Mouse (Mus musculus) myocyte (in vitro differentiated cells): ENCODE data around the gene Slc11a2.
A peak's percentile ranks its signal among the peaks of the same experiment; 100 is the strongest.

Experiments used
- CEBPB ChIP-seq: IDR thresholded peaks from 2 replicates; pipeline ENCODE4 v1.6.1; 2011; ENCODE audit warnings: mild to moderate bottlenecking, moderate library complexity; ENCODE audit not compliant: poor library complexity, insufficient read depth, severe bottlenecking
- E2F4 ChIP-seq: IDR thresholded peaks from one replicate; pipeline ENCODE4 v1.6.1; 2011; ENCODE audit warnings: mild to moderate bottlenecking, control low read depth, moderate library complexity; ENCODE audit not compliant: insufficient read depth
- MAX ChIP-seq: IDR thresholded peaks from one replicate; pipeline ENCODE4 v1.6.1; 2011; ENCODE audit warnings: low read depth, mild to moderate bottlenecking, control low read depth
- MYOD1 ChIP-seq, 3 experiments: IDR thresholded peaks; one replicate each; pipeline ENCODE4 v1.6.1; 2011; ENCODE audit warnings: control low read depth in 2 of 3, low read depth in 2 of 3, mild to moderate bottlenecking in 2 of 3, moderate library complexity in 1 of 3; ENCODE audit not compliant: insufficient read length in 2 of 3, control insufficient read depth in 1 of 3
- MYOG ChIP-seq, 3 experiments: IDR thresholded peaks; one replicate each; pipeline ENCODE4 v1.6.1; 2011; ENCODE audit warnings: control low read depth in 2 of 3, low read depth in 2 of 3, mild to moderate bottlenecking in 2 of 3; ENCODE audit not compliant: insufficient read length in 2 of 3, control insufficient read depth in 1 of 3, insufficient read depth in 1 of 3
- POLR2A ChIP-seq: IDR thresholded peaks from one replicate; pipeline ENCODE4 v1.6.1; 2011; ENCODE audit warnings: low read depth, mild to moderate bottlenecking, control low read depth, moderate library complexity; ENCODE audit not compliant: insufficient read length
- POLR2AphosphoS2 ChIP-seq: IDR thresholded peaks from one replicate; pipeline ENCODE4 v1.6.1; 2011; ENCODE audit warnings: low read depth, control low read depth; ENCODE audit not compliant: insufficient read length
- SRF ChIP-seq: IDR thresholded peaks from one replicate; pipeline ENCODE4 v1.6.1; 2011; ENCODE audit warnings: low read depth; ENCODE audit not compliant: control insufficient read depth, insufficient read length
- TCF12 ChIP-seq: IDR thresholded peaks from one replicate; pipeline ENCODE4 v1.6.1; 2011; ENCODE audit warnings: mild to moderate bottlenecking, control low read depth; ENCODE audit not compliant: poor library complexity, insufficient read depth, severe bottlenecking
- TCF3 ChIP-seq: IDR thresholded peaks from one replicate; pipeline ENCODE4 v1.6.1; 2011; ENCODE audit warnings: low read depth, control low read depth; ENCODE audit not compliant: insufficient read length
- USF1 ChIP-seq: IDR thresholded peaks from one replicate; pipeline ENCODE4 v1.6.1; 2011; ENCODE audit warnings: low read depth, mild to moderate bottlenecking, control low read depth, moderate library complexity

DNA sequence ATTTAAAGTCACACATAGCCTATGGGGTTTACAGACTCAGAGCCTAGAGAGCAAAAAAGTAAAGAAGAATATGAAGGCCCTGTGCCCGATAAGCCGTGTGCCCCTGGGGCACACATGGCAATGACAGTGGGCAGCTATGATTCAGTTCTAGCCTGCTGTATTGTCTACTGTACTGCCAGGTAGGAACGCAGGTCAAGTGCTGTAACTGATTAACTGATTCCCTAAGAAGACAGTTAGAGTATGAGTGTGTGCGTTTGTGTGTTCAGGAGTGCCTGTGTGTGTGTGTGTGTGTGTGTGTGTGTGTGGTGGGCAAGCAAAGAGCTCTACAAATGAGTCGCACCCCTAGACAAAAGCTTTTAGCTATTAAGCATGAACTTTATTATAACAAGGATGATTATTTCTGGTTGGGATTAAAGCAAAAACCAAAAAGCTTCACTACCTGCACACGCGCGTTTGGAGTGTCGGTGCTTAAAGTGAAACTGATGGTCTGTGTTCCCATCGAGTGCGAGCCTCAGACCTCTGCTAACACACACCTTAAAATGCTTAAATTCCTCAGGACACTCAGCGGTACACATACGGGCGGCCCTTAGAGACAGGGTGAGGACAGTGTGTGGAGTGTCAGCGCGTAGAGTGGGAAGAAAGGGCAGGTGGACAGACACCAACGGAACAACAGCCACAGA, 37.2 kb downstream of the Slc11a2 start:
- no peak for TF ChIP-seq E2F4
- TF ChIP-seq POLR2A = no peak
- no peak for TF ChIP-seq USF1
- TF ChIP-seq MAX = no peak
- TF ChIP-seq MYOD1 (IDR thresholded peaks at IDR 0.05; ENCODE audit: control insufficient read depth in 1 of 3, insufficient read length in 2 of 3, low read depth in 2 of 3) = no peak
- no peak for TF ChIP-seq TCF12
- TF ChIP-seq MYOG (IDR thresholded peaks at IDR 0.05; ENCODE audit: control insufficient read depth in 1 of 3, insufficient read depth in 1 of 3, insufficient read length in 2 of 3, low read depth in 2 of 3) = no peak
- no peak for TF ChIP-seq SRF
- TF ChIP-seq POLR2AphosphoS2 = peak; percentile 11
- no peak for TF ChIP-seq CEBPB
- no peak for TF ChIP-seq TCF3
